Mouse (Mus musculus): ENCODE results near the gene Gm20517. TPM values are rescaled to one million over a fixed set of nuclear protein-coding genes. Genes with fewer than 3 reads are reported as not detected.

The Gm20517 gene
- polyA plus RNA-seq, 1 experiment from 2014 or later: 1.6 TPM

- Histone ChIP-seq H3K9ac (replicated peaks; ENCODE audit: low read length) (no peak overlapping the region), H3K4me2 (replicated peaks; ENCODE audit: low read depth, low read length) (no peak overlapping the region), H3K27me3 (ENCODE audit: insufficient read depth, low read length) (no peaks in the 10 kb centered on the region), H3K9me3 (ENCODE audit: low read length) (no peaks in the 10 kb centered on the region), H3K36me3 (ENCODE audit: insufficient read depth, low read length) (no peaks in the 10 kb centered on the region), H3K27ac (ENCODE audit: low read length) (no peak overlapping the region), H3K4me1 (ENCODE audit: insufficient read depth, low read length) (no peaks in the 10 kb centered on the region), H3K4me3 (ENCODE audit: low read length) (no peak overlapping the region)
- no peak for ATAC-seq (ENCODE audit: low FRiP score, low TSS enrichment)
- 61% methylated on average over 9 of the region's 22 CpGs for WGBS
Measured at GRCm38 (mm10) chr17:47712889-47713571, 101.6 kb downstream of the Gm20517 start.

GRCm38 (mm10) chr17:47715037-47715436, 103.6 kb downstream of the Gm20517 start:
- WGBS: 58% methylated on average over 3 of the region's 3 CpGs
- H3K9me3 ChIP-seq (ENCODE audit: low read length): no peaks in the 10 kb centered on the region
- no peak overlapping the region for H3K4me2 ChIP-seq (replicated peaks; ENCODE audit: low read depth, low read length)
- H3K27ac ChIP-seq (ENCODE audit: low read length): no peak overlapping the region
- no peak overlapping the region for H3K4me3 ChIP-seq (ENCODE audit: low read length)
- H3K9ac ChIP-seq (replicated peaks; ENCODE audit: low read length): no peak overlapping the region
- no peaks in the 10 kb centered on the region for H3K27me3 ChIP-seq (ENCODE audit: insufficient read depth, low read length)
- ATAC-seq (ENCODE audit: low FRiP score, low TSS enrichment): no peak
- H3K4me1 ChIP-seq (ENCODE audit: insufficient read depth, low read length): no peaks in the 10 kb centered on the region
- H3K36me3 ChIP-seq (ENCODE audit: insufficient read depth, low read length): no peaks in the 10 kb centered on the region

- Histone ChIP-seq H3K27ac (ENCODE audit: low read length) (no peak overlapping the region), H3K36me3 (ENCODE audit: insufficient read depth, low read length) (no peaks in the 10 kb centered on the region), H3K9ac (replicated peaks; ENCODE audit: low read length) (no peak overlapping the region), H3K27me3 (ENCODE audit: insufficient read depth, low read length) (no peaks in the 10 kb centered on the region), H3K4me2 (replicated peaks; ENCODE audit: low read depth, low read length) (no peak overlapping the region), H3K4me3 (ENCODE audit: low read length) (no peak overlapping the region), H3K9me3 (ENCODE audit: low read length) (no peaks in the 10 kb centered on the region), H3K4me1 (ENCODE audit: insufficient read depth, low read length) (no peaks in the 10 kb centered on the region)
- WGBS: 81% methylated on average over 4 of the region's 4 CpGs
- ATAC-seq (ENCODE audit: low FRiP score, low TSS enrichment): no peak
Measured at GRCm38 (mm10) chr17:47721183-47721582, 109.8 kb downstream of the Gm20517 start.

- no peaks in the 10 kb centered on the region for H3K27me3 ChIP-seq (ENCODE audit: insufficient read depth, low read length)
- ATAC-seq (ENCODE audit: low FRiP score, low TSS enrichment): no peak
- H3K9me3 ChIP-seq (ENCODE audit: low read length): no peaks in the 10 kb centered on the region
- H3K4me1 ChIP-seq (ENCODE audit: insufficient read depth, low read length): peaks cover 8% of the 10 kb centered on the region
- H3K36me3 ChIP-seq (ENCODE audit: insufficient read depth, low read length): no peaks in the 10 kb centered on the region
- no peak within 1 kb of the TSS for H3K9ac ChIP-seq (replicated peaks; ENCODE audit: low read length)
- no peak within 1 kb of the TSS for H3K4me2 ChIP-seq (replicated peaks; ENCODE audit: low read depth, low read length)
- WGBS: 67% methylated on average over 11 of the region's 11 CpGs
- H3K4me3 ChIP-seq (ENCODE audit: low read length): no peak within 1 kb of the TSS
- H3K27ac ChIP-seq (ENCODE audit: low read length): no peak within 1 kb of the TSS
Measured at GRCm38 (mm10) chr17:47726566-47726965, 115.2 kb downstream of the Gm20517 start, which contains the start of gene Pgc. TSS of gene Pgc (plus strand) at chr17:47726842.

GRCm38 (mm10) chr17:47730633-47731575, 119.5 kb downstream of the Gm20517 start:
- Histone ChIP-seq H3K27ac (ENCODE audit: low read length) (no peak overlapping the region), H3K4me2 (replicated peaks; ENCODE audit: low read depth, low read length) (no peak overlapping the region), H3K9ac (replicated peaks; ENCODE audit: low read length) (no peak overlapping the region), H3K4me3 (ENCODE audit: low read length) (no peak overlapping the region), H3K27me3 (ENCODE audit: insufficient read depth, low read length) (no peaks in the 10 kb centered on the region), H3K36me3 (ENCODE audit: insufficient read depth, low read length) (no peaks in the 10 kb centered on the region), H3K4me1 (ENCODE audit: insufficient read depth, low read length) (peaks cover 8% of the 10 kb centered on the region), H3K9me3 (ENCODE audit: low read length) (no peaks in the 10 kb centered on the region)
- 48% methylated on average over 24 of the region's 24 CpGs for WGBS
- ATAC-seq (ENCODE audit: low FRiP score, low TSS enrichment): peak; percentile 57; the same call in 1 of the 2 replicates

Other genes with a start within 250 kb of the Gm20517 start
- gene Mrps10, start 242.7 kb upstream of the Gm20517 start, polyA plus RNA-seq (2015; fragmentation: Nextera tagmentation; extraction: Ambion mirVana): 80.0 and 83.3 TPM in 2 replicates
- gene Guca1b, start 226.2 kb upstream of the Gm20517 start, polyA plus RNA-seq (2015; fragmentation: Nextera tagmentation; extraction: Ambion mirVana): 3.9 and 4.7 TPM in 2 replicates
- 2.2 and 2.7 TPM in 2 replicates for gene Guca1a, start 211.0 kb upstream of the Gm20517 start, polyA plus RNA-seq (2015; fragmentation: Nextera tagmentation; extraction: Ambion mirVana)
- gene AI661453, start 175.0 kb upstream of the Gm20517 start, polyA plus RNA-seq (2015; fragmentation: Nextera tagmentation; extraction: Ambion mirVana): 1.5 and 2.5 TPM in 2 replicates
- gene 1700001C19Rik, start 174.2 kb upstream of the Gm20517 start, polyA plus RNA-seq (2015; fragmentation: Nextera tagmentation; extraction: Ambion mirVana): 0.28 TPM in 1 of 2 replicates, not detected in the other
- 35.1 and 35.8 TPM in 2 replicates for gene Taf8, start 109.3 kb upstream of the Gm20517 start, polyA plus RNA-seq (2015; fragmentation: Nextera tagmentation; extraction: Ambion mirVana)
- gene Ccnd3, start 106.5 kb upstream of the Gm20517 start, polyA plus RNA-seq (2015; fragmentation: Nextera tagmentation; extraction: Ambion mirVana): 295 and 301 TPM in 2 replicates
- gene Bysl, start 97 bp upstream of the Gm20517 start, polyA plus RNA-seq (2015; fragmentation: Nextera tagmentation; extraction: Ambion mirVana): 24.5 and 25.9 TPM in 2 replicates
- gene Med20, start within 50 bp of the Gm20517 start, polyA plus RNA-seq (2015; fragmentation: Nextera tagmentation; extraction: Ambion mirVana): 47.7 and 53.9 TPM in 2 replicates
- gene Usp49, start 19.1 kb downstream of the Gm20517 start, polyA plus RNA-seq (2015; fragmentation: Nextera tagmentation; extraction: Ambion mirVana): 3.7 and 5.3 TPM in 2 replicates
- 318 and 344 TPM in 2 replicates for gene Tomm6, start 76.8 kb downstream of the Gm20517 start, polyA plus RNA-seq (2015; fragmentation: Nextera tagmentation; extraction: Ambion mirVana)
- gene Frs3, start 77.4 kb downstream of the Gm20517 start, polyA plus RNA-seq (2015; fragmentation: Nextera tagmentation; extraction: Ambion mirVana): 6.6 and 7.3 TPM in 2 replicates
- gene Gm21981, start 82.9 kb downstream of the Gm20517 start, polyA plus RNA-seq (2015; fragmentation: Nextera tagmentation; extraction: Ambion mirVana): 0.24 and 0.90 TPM in 2 replicates
- gene Prickle4, start 83.1 kb downstream of the Gm20517 start, polyA plus RNA-seq (2015; fragmentation: Nextera tagmentation; extraction: Ambion mirVana): 0.84 and 1.3 TPM in 2 replicates
- 0.92 TPM in 1 of 2 replicates, not detected in the other for gene Pgc, start 115.3 kb downstream of the Gm20517 start, polyA plus RNA-seq (2015; fragmentation: Nextera tagmentation; extraction: Ambion mirVana)
- gene Tfeb, start 125.4 kb downstream of the Gm20517 start, polyA plus RNA-seq (2015; fragmentation: Nextera tagmentation; extraction: Ambion mirVana): 18.1 and 19.6 TPM in 2 replicates
- gene Mdfi, start 223.1 kb downstream of the Gm20517 start, polyA plus RNA-seq (2015; fragmentation: Nextera tagmentation; extraction: Ambion mirVana): 13.9 and 14.0 TPM in 2 replicates